Mouse (Mus musculus): ENCODE results near the gene Traf3.

GRCm38 (mm10) chr12:111190891-111191290, 24.7 kb downstream of the Traf3 start:
- no peak for TF ChIP-seq CTCF (IDR thresholded peaks at IDR 0.05; ENCODE audit: extremely low read depth, insufficient read depth, insufficient read length, insufficient replicate concordance)
- no peak for TF ChIP-seq POLR2A (IDR thresholded peaks at IDR 0.05; ENCODE audit: low read depth, low read length)

All from spleen, adult 2 months (tissue).